Comparison of ENCODE assay signal across 36 mouse cellular contexts in genomic region chrX:60182611-60183010, GRCm38 (mm10). TPM values are rescaled to one million over a fixed set of nuclear protein-coding genes. Genes with fewer than 3 reads are reported as not detected.
"Had no signal": no experiment of that assay in that cellular context is flagged by ENCODE, and none has a peak within 500 bp of the region (broad histone marks: within the 10 kb centered on the region; RNA-seq: fewer than 3 reads in every experiment).

No protein-coding gene starts in this region.

- ATAC-seq: liver, embryonic 12.5 days; liver, postnatal 0 days; lung, postnatal 0 days; midbrain, embryonic 13.5 days; midbrain, embryonic 15.5 days; midbrain, embryonic 16.5 days had no signal

- H3K27me3 ChIP-seq: midbrain, embryonic 13.5 days; midbrain, embryonic 15.5 days had no signal

- H3K4me1 ChIP-seq: limb, embryonic 12.5 days; limb, embryonic 13.5 days; liver, embryonic 12.5 days; liver, embryonic 13.5 days; liver, embryonic 15.5 days; lung, embryonic 15.5 days had no signal

- H3K9ac ChIP-seq: limb, embryonic 12.5 days; limb, embryonic 13.5 days; limb, embryonic 15.5 days; liver, embryonic 12.5 days; liver, embryonic 13.5 days; liver, embryonic 14.5 days; liver, embryonic 15.5 days; liver, postnatal 0 days; lung, embryonic 14.5 days; lung, embryonic 15.5 days; midbrain, embryonic 12.5 days; midbrain, embryonic 13.5 days; midbrain, embryonic 15.5 days had no signal

- H3K4me2 ChIP-seq: limb, embryonic 12.5 days; limb, embryonic 13.5 days; limb, embryonic 15.5 days; liver, embryonic 11.5 days; liver, embryonic 12.5 days; liver, embryonic 13.5 days; liver, embryonic 15.5 days; lung, embryonic 14.5 days; lung, embryonic 15.5 days; midbrain, embryonic 11.5 days; midbrain, embryonic 12.5 days; midbrain, embryonic 13.5 days; midbrain, embryonic 15.5 days had no signal

- H3K4me3 ChIP-seq: limb, embryonic 10.5 days; limb, embryonic 12.5 days; limb, embryonic 13.5 days; limb, embryonic 15.5 days; liver, embryonic 12.5 days; liver, embryonic 13.5 days; liver, embryonic 15.5 days; lung, embryonic 15.5 days; megakaryocyte, embryonic 14.5 days; midbrain, embryonic 10.5 days; midbrain, embryonic 12.5 days; midbrain, embryonic 13.5 days; midbrain, embryonic 15.5 days; myocyte had no signal

- DNase-seq: left cerebral cortex, postnatal 4 days; liver; liver, embryonic 13.5 days; liver, postnatal 0 days; lung, adult 18-20 months; lung, adult 2 months; lung, embryonic 14.5 days; lung, postnatal 10 days; lung, postnatal 14 days; lung, postnatal 36 days; lung, postnatal 4 days; midbrain, embryonic 14.5 days had no signal

- H3K9me3 ChIP-seq: limb, embryonic 10.5 days; limb, embryonic 12.5 days; limb, embryonic 13.5 days; limb, embryonic 15.5 days; liver, embryonic 12.5 days; liver, embryonic 13.5 days; liver, embryonic 15.5 days; lung, embryonic 15.5 days; megakaryocyte, embryonic 14.5 days; midbrain, embryonic 10.5 days; midbrain, embryonic 12.5 days; midbrain, embryonic 13.5 days; midbrain, embryonic 15.5 days had no signal

- H3K36me3 ChIP-seq: limb, embryonic 10.5 days; limb, embryonic 12.5 days; limb, embryonic 13.5 days; limb, embryonic 15.5 days; liver, embryonic 12.5 days; liver, embryonic 13.5 days; liver, embryonic 15.5 days; lung, embryonic 15.5 days; midbrain, embryonic 10.5 days; midbrain, embryonic 12.5 days; midbrain, embryonic 13.5 days; midbrain, embryonic 15.5 days had no signal

- H3K27ac ChIP-seq: limb, embryonic 10.5 days; limb, embryonic 12.5 days; limb, embryonic 13.5 days; limb, embryonic 15.5 days; liver, embryonic 12.5 days; liver, embryonic 13.5 days; liver, embryonic 14.5 days; liver, embryonic 15.5 days; lung, embryonic 15.5 days; macrophage; midbrain, embryonic 10.5 days; midbrain, embryonic 12.5 days; midbrain, embryonic 13.5 days; midbrain, embryonic 15.5 days had no signal

RNA-seq across cellular contexts. Expression of gene Mcf2, which starts 3.7 kb away (rescaled TPM):
- total RNA-seq: liver, adult 2 months; megakaryocyte, adult 5-6 weeks; megakaryocyte-erythroid progenitor cell, adult 5-6 weeks; monocyte, adult 5-6 weeks had no signal
- polyA plus RNA-seq: liver, adult 2 months; liver, embryonic 13.5 days; liver, embryonic 16.5 days; liver, postnatal 0 days; lung, adult 2 months; lung, postnatal 0 days; macrophage; myocyte had no signal
